Mouse (Mus musculus) gastrocnemius, postnatal 36 days (tissue): ENCODE results near the gene Krt9. TPM values are rescaled to one million over a fixed set of nuclear protein-coding genes. Genes with fewer than 3 reads are reported as not detected.

ENCODE experiments used
- DNase-seq, 2 experiments: peaks; one replicate each; pipeline ENCODE4 v3.0.0; 2022
- intact Hi-C: fragments of 180-260 bp; cut with DNase I; formaldehyde crosslinking; loops from one replicate; pipeline ENCODE4 v1.15.1; 2025
- total RNA-seq, 2 experiments: library from RNA; stranded (reverse); gene quantifications; 2 replicates each; pipeline ENCODE4 v1.2.3; 2021

The Krt9 gene
- total RNA-seq, 2 experiments from 2014 or later: not detected

DNA sequence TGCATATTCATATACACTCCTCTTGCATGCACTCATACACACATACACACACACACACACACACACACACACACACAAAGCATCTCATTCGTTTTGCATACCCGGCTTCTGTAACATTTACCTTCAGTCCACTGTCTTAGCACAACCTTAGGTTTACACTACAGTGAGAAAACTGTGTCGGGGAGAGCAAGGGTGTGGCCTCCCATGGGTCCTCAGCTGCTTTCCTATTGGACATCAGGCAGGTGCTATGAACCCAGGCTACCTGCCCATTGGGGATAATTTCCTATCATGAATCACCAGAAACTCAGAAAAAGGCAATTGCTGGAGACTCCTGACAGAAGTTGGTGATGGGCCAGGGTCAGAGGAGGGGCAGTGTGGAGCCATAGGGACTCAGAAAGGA is 35.7 kb downstream of the Krt9 start:
- intact Hi-C loops: no loop called here
- DNase-seq: no peak

DNA sequence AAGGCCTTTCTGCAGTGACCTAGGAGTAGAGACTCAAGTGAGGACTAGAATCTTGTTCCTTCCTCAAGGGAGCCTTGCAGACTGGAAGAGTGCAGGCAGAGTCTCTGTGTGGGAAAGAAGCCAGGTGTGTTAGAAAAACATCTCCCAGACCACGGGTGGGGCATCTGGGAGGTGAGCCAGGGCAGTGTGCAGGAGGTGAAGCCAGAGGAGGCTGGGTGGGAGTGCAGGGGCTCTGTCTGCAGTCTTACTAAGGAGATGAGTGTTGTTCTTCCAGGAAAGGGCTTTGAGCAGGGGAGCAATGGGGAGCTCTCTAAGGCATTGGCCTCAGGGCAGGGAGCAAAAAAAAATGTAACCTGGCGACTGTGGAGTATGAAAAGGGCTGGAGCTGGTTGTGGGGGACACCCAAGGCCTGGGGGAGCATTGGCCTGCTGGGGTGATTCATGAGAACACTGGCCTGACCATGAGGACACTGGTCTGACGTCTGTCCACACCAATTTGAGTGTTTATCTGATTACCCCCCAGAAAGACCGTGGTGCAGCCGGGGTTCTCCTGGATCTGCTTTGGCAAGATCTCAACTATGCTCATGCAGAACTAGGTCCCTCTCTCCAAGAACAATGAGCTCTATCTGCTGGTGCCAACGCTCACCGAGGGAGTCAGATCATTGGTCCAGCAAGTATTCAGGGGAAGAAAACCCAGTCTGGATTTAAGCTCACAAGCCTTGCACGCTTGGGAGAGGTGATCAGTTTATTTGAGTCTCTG is 37.4 kb downstream of the Krt9 start:
- no peak for DNase-seq
- intact Hi-C loops: no loop called here

GRCm38 (mm10) chr11:100148615-100149330 is 44.3 kb downstream of the Krt9 start, which contains the start of gene Krt19:
Gene Krt19, minus strand, starts transcription at chr11:100148665.
- intact Hi-C loops: no loop called here
- no peak for DNase-seq

DNA sequence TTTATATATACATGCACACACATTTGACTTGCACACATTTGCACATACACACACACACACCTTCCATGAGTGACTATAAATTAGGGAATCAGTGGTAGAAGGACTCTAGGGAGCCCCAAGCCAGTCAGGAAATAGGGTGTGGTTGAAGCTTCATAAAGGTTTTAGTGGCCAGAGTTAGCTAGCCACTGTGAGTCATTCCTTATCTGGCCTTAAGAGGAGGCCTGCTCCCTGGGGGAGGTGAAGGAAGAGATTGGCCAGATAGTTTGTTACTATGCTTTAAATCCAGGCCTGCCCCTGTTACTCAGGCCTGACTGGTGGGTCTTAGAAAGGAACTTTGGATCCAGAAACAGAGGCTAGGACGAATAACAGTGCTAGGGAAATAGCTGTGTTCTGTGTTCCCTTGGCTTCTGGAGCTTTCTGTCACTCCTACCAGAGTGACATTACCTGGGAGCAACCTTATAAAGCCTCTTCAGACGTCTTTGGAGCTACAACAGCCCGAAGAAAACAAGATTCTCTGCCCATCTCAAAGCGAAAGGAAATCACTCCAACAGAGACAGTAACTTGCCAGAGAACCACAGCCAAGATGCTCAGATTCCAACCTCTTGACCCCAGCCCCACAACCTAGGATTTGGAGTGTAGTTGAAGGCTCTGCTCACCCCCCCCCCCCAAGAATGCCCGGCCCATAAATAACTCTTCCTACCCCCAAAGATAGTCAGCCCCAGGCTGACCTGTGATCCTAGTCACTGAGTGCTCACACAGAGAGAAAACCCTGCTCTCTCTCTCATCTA is 45.3 kb downstream of the Krt9 start:
- no peak for DNase-seq
- intact Hi-C loops: no loop called here

DNA sequence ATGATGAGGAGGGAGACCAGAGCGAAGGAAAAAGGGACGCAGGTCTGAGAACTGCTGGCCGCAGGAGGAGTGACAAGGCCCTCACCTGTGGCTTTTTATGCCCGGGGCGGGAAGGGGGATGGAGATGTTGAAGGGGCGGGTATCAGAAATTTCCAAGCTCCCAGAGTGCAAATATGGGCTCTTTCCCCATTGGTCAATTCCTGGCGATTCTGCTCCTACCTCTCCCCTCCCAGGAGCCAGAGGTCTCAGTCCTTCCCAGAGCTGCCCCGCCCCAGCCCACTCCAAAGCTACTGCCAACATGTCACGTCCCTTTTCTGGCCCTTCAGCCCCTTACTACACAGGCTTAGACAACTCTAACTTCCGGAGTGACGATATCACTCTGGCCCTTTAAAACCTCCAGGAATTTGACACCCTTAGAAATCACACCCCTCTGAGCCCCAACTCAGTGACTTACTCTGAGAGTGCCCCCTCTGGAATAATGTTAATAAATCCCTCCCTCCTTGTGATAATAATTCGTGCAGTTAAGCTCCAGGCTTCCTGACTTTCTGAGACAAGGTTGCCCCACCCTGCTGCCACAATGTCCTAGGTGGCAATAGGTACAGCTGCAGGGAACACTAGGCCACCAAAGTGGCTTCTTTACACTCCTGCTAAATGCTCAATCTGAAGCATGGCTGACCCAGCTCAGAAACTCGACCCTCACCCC is 47.0 kb downstream of the Krt9 start:
- DNase-seq: no peak
- intact Hi-C loops: no loop called here

GRCm38 (mm10) chr11:100145104-100145503 is 47.9 kb downstream of the Krt9 start:
- intact Hi-C loops: no loop called here
- DNase-seq: no peak

DNA sequence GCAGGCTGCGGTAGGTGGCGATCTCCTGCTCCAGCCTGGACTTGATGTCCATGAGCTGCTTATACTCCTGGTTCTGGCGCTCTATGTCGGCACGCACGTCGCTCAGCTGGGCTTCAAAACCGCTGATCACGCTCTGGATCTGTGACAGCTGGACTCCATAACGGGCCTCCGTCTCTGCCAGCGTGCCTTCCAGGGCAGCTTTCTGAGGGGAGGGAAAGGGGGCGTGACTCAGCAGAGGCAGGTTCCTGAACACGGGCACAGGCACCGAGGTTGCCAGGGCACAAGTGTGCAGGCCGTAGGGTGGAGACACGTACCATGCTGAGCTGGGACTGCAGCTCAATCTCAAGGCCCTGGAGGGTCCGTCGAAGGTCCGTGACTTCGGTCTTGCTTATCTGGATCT is 52.1 kb downstream of the Krt9 start:
- peak in 1 of 2 experiments; percentile 15 for DNase-seq
- intact Hi-C loops: no loop called here

- no peak for DNase-seq
- intact Hi-C loops: loop anchor here (5.0 kb wide), 1 partner anchor 247 kb away; no protein-coding TSS in a partner anchor
Observed at GRCm38 (mm10) chr11:100139391-100139790, 53.7 kb downstream of the Krt9 start.

DNA sequence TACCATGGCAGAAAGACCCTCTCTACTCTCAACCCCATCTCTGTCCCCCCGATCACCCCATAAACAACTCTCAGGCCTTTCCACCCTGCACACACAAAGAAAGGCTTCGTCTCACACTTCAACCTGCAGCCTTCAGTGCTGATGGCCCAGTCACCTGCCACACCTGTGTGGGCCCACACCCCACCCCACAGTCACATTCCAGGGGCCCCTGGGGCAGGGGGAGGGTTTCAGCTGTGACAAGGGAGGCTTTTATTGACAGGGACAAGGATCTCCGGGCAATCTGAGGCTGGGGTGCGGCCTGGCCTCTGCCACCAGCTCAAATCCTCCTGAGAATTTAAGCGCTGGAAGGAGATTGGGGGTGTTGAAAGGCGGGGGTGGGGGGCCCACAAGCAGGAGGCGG is 54.2 kb downstream of the Krt9 start:
- intact Hi-C loops: loop anchor here (5.0 kb wide), 1 partner anchor 247 kb away; no protein-coding TSS in a partner anchor
- DNase-seq: no peak

DNA sequence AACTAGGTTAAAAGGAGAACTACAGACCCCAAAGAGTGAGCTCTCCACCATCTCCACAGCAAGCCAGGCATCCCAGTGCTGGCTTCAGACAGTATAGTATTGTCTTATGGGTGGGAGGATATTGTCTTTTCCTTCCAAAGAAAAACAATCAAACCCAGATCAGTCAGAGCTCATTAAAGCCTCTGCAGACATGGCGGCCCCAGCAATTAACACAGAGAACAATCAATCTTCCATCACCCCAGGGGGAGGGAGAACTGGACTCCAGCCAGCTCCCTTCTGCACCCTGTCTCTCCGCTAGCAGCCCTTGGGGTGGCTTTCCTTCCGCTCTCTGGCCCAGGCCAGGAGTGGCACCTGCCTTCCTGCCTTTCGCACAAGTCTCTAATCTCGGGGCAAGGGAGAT is 55.4 kb downstream of the Krt9 start:
- intact Hi-C loops: loop anchor here (5.0 kb wide), 1 partner anchor 245 kb away; no protein-coding TSS in a partner anchor
- DNase-seq: no peak

Other genes starting within 250 kb of the Krt9 start
- not detected for gene Krtap9-5, start 244.8 kb downstream of the Krt9 start, total RNA-seq
- gene Krtap29-1, start 214.2 kb downstream of the Krt9 start, total RNA-seq: not detected
- not detected for gene Krtap16-1, start 206.6 kb downstream of the Krt9 start, total RNA-seq
- gene Krtap17-1, start 199.3 kb downstream of the Krt9 start, total RNA-seq: not detected
- gene Krt33a, start 177.0 kb downstream of the Krt9 start, total RNA-seq: not detected
- not detected for gene Krt33b, start 163.4 kb downstream of the Krt9 start, total RNA-seq
- not detected for gene Krt34, start 151.7 kb downstream of the Krt9 start, total RNA-seq
- gene Krt31, start 142.7 kb downstream of the Krt9 start, total RNA-seq: not detected
- gene Krt32, start 105.0 kb downstream of the Krt9 start, total RNA-seq: not detected
- not detected for gene Krt35, start 97.0 kb downstream of the Krt9 start, total RNA-seq
- gene Krt36, start 87.6 kb downstream of the Krt9 start, total RNA-seq: not detected
- not detected for gene Krt13, start 71.7 kb downstream of the Krt9 start, total RNA-seq
- not detected for gene Krt15, start 57.3 kb downstream of the Krt9 start, total RNA-seq
- gene Krt19, start 44.6 kb downstream of the Krt9 start, total RNA-seq: under 1 TPM; 0.41 to 0.57 TPM
- not detected for gene Krt14, start 14.3 kb upstream of the Krt9 start, total RNA-seq
- gene Krt16, start 55.7 kb upstream of the Krt9 start, total RNA-seq: not detected
- under 1 TPM in 1 of 2 experiments, not detected in 1; 0.82 TPM for gene Krt17, start 67.8 kb upstream of the Krt9 start, total RNA-seq
- not detected for gene Krt42, start 76.6 kb upstream of the Krt9 start, total RNA-seq
- gene Eif1, start 126.6 kb upstream of the Krt9 start, total RNA-seq: 1,000 to 10,000 TPM in 1 of 2 experiments, 100 to 1,000 TPM in 1; 947 to 1,138 TPM
- gene Gast, start 141.2 kb upstream of the Krt9 start, total RNA-seq: not detected
- gene Hap1, start 162.9 kb upstream of the Krt9 start, total RNA-seq: under 1 TPM in 1 of 2 experiments, not detected in 1; 0.23 TPM
- gene Jup, start 204.5 kb upstream of the Krt9 start, total RNA-seq: 10 to 100 TPM; 73.8 to 80.2 TPM
- gene P3h4, start 221.6 kb upstream of the Krt9 start, total RNA-seq: 1 to 10 TPM; 3.6 to 4.1 TPM
- gene Fkbp10, start 222.5 kb upstream of the Krt9 start, total RNA-seq: 1 to 10 TPM; 5.1 to 6.5 TPM
- gene Nt5c3b, start 248.6 kb upstream of the Krt9 start, total RNA-seq: 1 to 10 TPM; 7.5 to 8.1 TPM
- under 1 TPM; 0.22 to 0.26 TPM for gene Klhl10, start 248.7 kb upstream of the Krt9 start, total RNA-seq